Mouse (Mus musculus) cortical plate, adult 2 months (tissue): ENCODE data around the gene S1pr4.

ENCODE experiments used
- CTCF ChIP-seq: fragments of 200-500 bp; IDR thresholded peaks from 2 replicates; pipeline ENCODE4 v1.5.1; 2011; ENCODE audit warnings: mild to moderate bottlenecking, control low read depth, low read length; ENCODE audit not compliant: insufficient read depth; ENCODE audit errors: extremely low read depth
- POLR2A ChIP-seq: fragments of 200-500 bp; IDR thresholded peaks from 2 replicates; pipeline ENCODE4 v1.6.1; 2011; ENCODE audit warnings: mild to moderate bottlenecking, low read length, control low read depth; ENCODE audit not compliant: insufficient read depth; ENCODE audit errors: extremely low read depth

DNA sequence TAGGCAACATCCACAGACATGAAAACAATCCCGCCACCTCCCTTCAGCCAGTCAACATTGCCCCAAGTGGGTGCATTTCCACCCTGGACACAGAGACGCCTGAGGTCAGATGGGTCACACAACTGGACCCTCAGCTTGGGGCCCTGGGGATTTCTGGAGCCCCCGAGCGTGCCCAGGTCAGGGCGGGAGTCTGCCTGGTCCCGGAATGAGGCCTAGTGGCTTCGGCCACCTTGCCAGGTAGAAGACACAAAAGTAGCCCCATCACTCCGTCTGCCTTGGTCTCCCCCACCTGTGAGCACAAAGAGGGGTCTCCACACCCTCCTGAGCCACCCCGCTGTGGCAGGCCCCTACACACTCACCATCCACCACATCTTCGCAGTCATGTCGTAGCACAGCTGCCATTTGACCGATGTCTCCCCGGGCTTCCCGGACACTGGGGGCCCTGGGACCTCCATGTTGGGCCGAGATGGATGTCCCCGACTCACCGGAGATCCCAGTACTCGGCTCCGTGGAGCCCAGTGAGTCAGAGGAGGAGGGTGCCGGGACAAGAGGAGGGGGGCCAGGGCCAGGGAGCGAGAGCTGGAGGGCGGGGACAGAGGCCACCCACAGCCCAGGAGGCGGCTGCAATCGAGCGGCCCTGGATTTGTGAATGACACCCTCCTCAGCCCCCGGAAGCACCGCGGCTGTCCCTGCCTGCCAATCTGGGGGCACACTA, 44.6 kb downstream of the S1pr4 start, which contains the start of gene Nfic:
- no peak for TF ChIP-seq CTCF
- no peak for TF ChIP-seq POLR2A
